Mouse (Mus musculus): ENCODE data around the gene Coq7. TPM values are rescaled to one million over a fixed set of nuclear protein-coding genes. Genes with fewer than 3 reads are reported as not detected.

The Coq7 gene
- polyA plus RNA-seq, 1 experiment, result 10.9 TPM

- Histone ChIP-seq H3K4me1 (ENCODE audit: control insufficient read depth, insufficient read depth, insufficient read length) (peaks cover 8% of the 10 kb centered on the region; the same call in 1 of the 2 replicates), H3K4me3 (ENCODE audit: extremely low read depth, insufficient read depth, insufficient read length) (no peak overlapping the region), H3K36me3 (ENCODE audit: control insufficient read depth, insufficient read depth, low read length) (no peaks in the 10 kb centered on the region), H3K27ac (ENCODE audit: insufficient read depth, low read length) (no peak overlapping the region), H3K27me3 (ENCODE audit: control insufficient read depth, insufficient read depth, low read length) (no peaks in the 10 kb centered on the region)
- no peak for DNase-seq (ENCODE audit: low read depth in 1 of 2, low spot score in 2 of 2)
- WGBS, result 81% methylated on average over 4 of the region's 4 CpGs
- TF ChIP-seq CTCF (IDR thresholded peaks at IDR 0.05; ENCODE audit: extremely low read depth, insufficient read depth, insufficient read length, insufficient replicate concordance) (no peak), POLR2A (IDR thresholded peaks at IDR 0.05; ENCODE audit: low read depth, low read length) (no peak)
Observed at GRCm38 (mm10) chr7:118553881-118554280, 20.7 kb upstream of the Coq7 start.

- DNase-seq (ENCODE audit: low read depth in 1 of 2, low spot score in 2 of 2), result no peak
- Histone ChIP-seq H3K36me3 (ENCODE audit: control insufficient read depth, insufficient read depth, low read length) (no peaks in the 10 kb centered on the region), H3K27me3 (ENCODE audit: control insufficient read depth, insufficient read depth, low read length) (no peaks in the 10 kb centered on the region), H3K4me3 (ENCODE audit: extremely low read depth, insufficient read depth, insufficient read length) (no peak overlapping the region), H3K27ac (ENCODE audit: insufficient read depth, low read length) (no peak overlapping the region), H3K4me1 (ENCODE audit: control insufficient read depth, insufficient read depth, insufficient read length) (no peaks in the 10 kb centered on the region)
- TF ChIP-seq CTCF (IDR thresholded peaks at IDR 0.05; ENCODE audit: extremely low read depth, insufficient read depth, insufficient read length, insufficient replicate concordance) (no peak), POLR2A (IDR thresholded peaks at IDR 0.05; ENCODE audit: low read depth, low read length) (no peak)
- 49% methylated on average over 10 of the region's 10 CpGs for WGBS
Observed at GRCm38 (mm10) chr7:118547451-118547850, 14.3 kb upstream of the Coq7 start.

DNA sequence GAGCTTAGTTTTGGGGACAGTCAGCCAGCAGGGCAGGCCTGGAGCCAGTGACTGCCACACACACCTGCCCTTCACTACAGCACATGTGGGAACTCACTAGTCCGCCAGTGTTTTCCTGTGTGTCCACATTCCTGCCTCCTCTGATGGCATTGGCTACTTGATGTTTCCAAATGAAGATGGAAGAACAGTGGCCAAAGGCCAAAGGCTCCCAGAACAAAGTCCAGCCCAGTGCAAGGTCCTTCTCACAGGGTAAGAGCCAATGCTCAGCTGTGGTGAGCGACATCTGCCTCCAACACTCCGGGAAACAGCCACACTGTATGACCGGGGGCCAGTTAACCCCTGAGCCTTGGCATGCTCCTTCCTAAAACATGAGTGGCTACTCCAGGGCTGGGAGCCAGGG, 11.0 kb upstream of the Coq7 start:
- Histone ChIP-seq H3K27me3 (ENCODE audit: control insufficient read depth, insufficient read depth, low read length) (no peaks in the 10 kb centered on the region), H3K27ac (ENCODE audit: insufficient read depth, low read length) (no peak overlapping the region), H3K4me3 (ENCODE audit: extremely low read depth, insufficient read depth, insufficient read length) (no peak overlapping the region), H3K4me1 (ENCODE audit: control insufficient read depth, insufficient read depth, insufficient read length) (no peaks in the 10 kb centered on the region), H3K36me3 (ENCODE audit: control insufficient read depth, insufficient read depth, low read length) (no peaks in the 10 kb centered on the region)
- no peak for DNase-seq (ENCODE audit: low read depth in 1 of 2, low spot score in 2 of 2)
- TF ChIP-seq POLR2A (IDR thresholded peaks at IDR 0.05; ENCODE audit: low read depth, low read length), result no peak
- TF ChIP-seq CTCF (IDR thresholded peaks at IDR 0.05; ENCODE audit: extremely low read depth, insufficient read depth, insufficient read length, insufficient replicate concordance), result no peak
- 89% methylated on average over 4 of the region's 4 CpGs for WGBS

- Histone ChIP-seq H3K4me1 (ENCODE audit: control insufficient read depth, insufficient read depth, insufficient read length) (no peaks in the 10 kb centered on the region), H3K36me3 (ENCODE audit: control insufficient read depth, insufficient read depth, low read length) (no peaks in the 10 kb centered on the region), H3K4me3 (ENCODE audit: extremely low read depth, insufficient read depth, insufficient read length) (no peak overlapping the region), H3K27ac (ENCODE audit: insufficient read depth, low read length) (no peak overlapping the region), H3K27me3 (ENCODE audit: control insufficient read depth, insufficient read depth, low read length) (no peaks in the 10 kb centered on the region)
- no peak for DNase-seq (ENCODE audit: low read depth in 1 of 2, low spot score in 2 of 2)
- 89% methylated on average over 4 of the region's 4 CpGs for WGBS
- TF ChIP-seq POLR2A (IDR thresholded peaks at IDR 0.05; ENCODE audit: low read depth, low read length) (no peak), CTCF (IDR thresholded peaks at IDR 0.05; ENCODE audit: extremely low read depth, insufficient read depth, insufficient read length, insufficient replicate concordance) (no peak)
Observed at GRCm38 (mm10) chr7:118535076-118535475, 1.9 kb upstream of the Coq7 start.

GRCm38 (mm10) chr7:118534326-118534725, 1.2 kb upstream of the Coq7 start:
- WGBS, result 82% methylated on average over 3 of the region's 3 CpGs
- no peaks in the 10 kb centered on the region for H3K27me3 ChIP-seq (ENCODE audit: control insufficient read depth, insufficient read depth, low read length)
- H3K27ac ChIP-seq (ENCODE audit: insufficient read depth, low read length), result no peak overlapping the region
- no peaks in the 10 kb centered on the region for H3K4me1 ChIP-seq (ENCODE audit: control insufficient read depth, insufficient read depth, insufficient read length)
- no peak for DNase-seq (ENCODE audit: low read depth in 1 of 2, low spot score in 2 of 2)
- H3K36me3 ChIP-seq (ENCODE audit: control insufficient read depth, insufficient read depth, low read length), result no peaks in the 10 kb centered on the region
- TF ChIP-seq POLR2A (IDR thresholded peaks at IDR 0.05; ENCODE audit: low read depth, low read length) (no peak), CTCF (IDR thresholded peaks at IDR 0.05; ENCODE audit: extremely low read depth, insufficient read depth, insufficient read length, insufficient replicate concordance) (no peak)
- no peak overlapping the region for H3K4me3 ChIP-seq (ENCODE audit: extremely low read depth, insufficient read depth, insufficient read length)

- Histone ChIP-seq H3K4me1 (ENCODE audit: control insufficient read depth, insufficient read depth, insufficient read length) (no peaks in the 10 kb centered on the region), H3K4me3 (ENCODE audit: extremely low read depth, insufficient read depth, insufficient read length) (peak overlapping the region; percentile 94), H3K27ac (ENCODE audit: insufficient read depth, low read length) (peak overlapping the region; percentile 98), H3K27me3 (ENCODE audit: control insufficient read depth, insufficient read depth, low read length) (no peaks in the 10 kb centered on the region), H3K36me3 (ENCODE audit: control insufficient read depth, insufficient read depth, low read length) (no peaks in the 10 kb centered on the region)
- DNase-seq (ENCODE audit: low read depth in 1 of 2, low spot score in 2 of 2), result peak; percentile 97 to 98
- WGBS, result under 1% methylated on average over 36 of the region's 36 CpGs
- TF ChIP-seq POLR2A (IDR thresholded peaks at IDR 0.05; ENCODE audit: low read depth, low read length) (peak; percentile 24; the same call in 1 of the 2 replicates), CTCF (IDR thresholded peaks at IDR 0.05; ENCODE audit: extremely low read depth, insufficient read depth, insufficient read length, insufficient replicate concordance) (no peak)
Observed at GRCm38 (mm10) chr7:118532519-118533177, 508 bp downstream of the Coq7 start.

DNA sequence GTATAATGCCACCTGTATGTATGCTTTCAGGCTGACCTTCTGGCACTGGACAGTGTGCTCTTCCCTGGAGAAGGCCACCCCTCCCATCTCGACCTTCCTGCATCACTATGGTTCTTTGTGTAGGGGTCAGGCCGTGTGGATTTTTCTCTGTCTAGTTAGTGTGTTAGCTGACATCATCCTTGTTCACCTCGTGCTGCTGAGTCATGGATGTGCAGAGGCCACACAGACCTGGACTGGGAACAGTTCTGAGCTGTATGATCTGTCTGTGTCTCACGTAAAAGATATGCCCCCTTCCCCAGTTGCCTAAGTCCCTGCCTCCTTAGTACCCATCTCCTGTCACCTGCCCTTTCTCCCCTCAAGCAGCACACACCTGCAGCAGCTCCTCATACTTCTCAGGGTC, 6.2 kb downstream of the Coq7 start:
- no peak for TF ChIP-seq POLR2A (IDR thresholded peaks at IDR 0.05; ENCODE audit: low read depth, low read length)
- no peak for TF ChIP-seq CTCF (IDR thresholded peaks at IDR 0.05; ENCODE audit: extremely low read depth, insufficient read depth, insufficient read length, insufficient replicate concordance)
- Histone ChIP-seq H3K36me3 (ENCODE audit: control insufficient read depth, insufficient read depth, low read length) (no peaks in the 10 kb centered on the region; the same call in 1 of the 2 replicates), H3K27me3 (ENCODE audit: control insufficient read depth, insufficient read depth, low read length) (no peaks in the 10 kb centered on the region), H3K4me3 (ENCODE audit: extremely low read depth, insufficient read depth, insufficient read length) (no peak overlapping the region), H3K27ac (ENCODE audit: insufficient read depth, low read length) (no peak overlapping the region), H3K4me1 (ENCODE audit: control insufficient read depth, insufficient read depth, insufficient read length) (no peaks in the 10 kb centered on the region; the same call in 1 of the 2 replicates)
- DNase-seq (ENCODE audit: low read depth in 1 of 2, low spot score in 2 of 2), result no peak
- 75% methylated on average over 4 of the region's 4 CpGs for WGBS

All from spleen, adult 2 months (tissue).